Mouse (Mus musculus) heart, postnatal 10 days (tissue): ENCODE measurements around the gene Cyb561. TPM values are rescaled to one million over a fixed set of nuclear protein-coding genes. Genes with fewer than 3 reads are reported as not detected.

Source experiments
- DNase-seq, 2 experiments: peaks; one replicate each; pipeline ENCODE4 v3.0.0; 2021
- intact Hi-C: fragments of 180-260 bp; cut with DNase I; formaldehyde crosslinking; loops from one replicate; pipeline ENCODE4 v1.15.1; 2025
- total RNA-seq, 2 experiments: library from RNA; stranded (reverse); gene quantifications; 2 replicates each; pipeline ENCODE4 v1.2.3; 2021

Cyb561 gene
- total RNA-seq, 2 experiments from 2014 or later, result 8.0 to 15.4 TPM

DNA sequence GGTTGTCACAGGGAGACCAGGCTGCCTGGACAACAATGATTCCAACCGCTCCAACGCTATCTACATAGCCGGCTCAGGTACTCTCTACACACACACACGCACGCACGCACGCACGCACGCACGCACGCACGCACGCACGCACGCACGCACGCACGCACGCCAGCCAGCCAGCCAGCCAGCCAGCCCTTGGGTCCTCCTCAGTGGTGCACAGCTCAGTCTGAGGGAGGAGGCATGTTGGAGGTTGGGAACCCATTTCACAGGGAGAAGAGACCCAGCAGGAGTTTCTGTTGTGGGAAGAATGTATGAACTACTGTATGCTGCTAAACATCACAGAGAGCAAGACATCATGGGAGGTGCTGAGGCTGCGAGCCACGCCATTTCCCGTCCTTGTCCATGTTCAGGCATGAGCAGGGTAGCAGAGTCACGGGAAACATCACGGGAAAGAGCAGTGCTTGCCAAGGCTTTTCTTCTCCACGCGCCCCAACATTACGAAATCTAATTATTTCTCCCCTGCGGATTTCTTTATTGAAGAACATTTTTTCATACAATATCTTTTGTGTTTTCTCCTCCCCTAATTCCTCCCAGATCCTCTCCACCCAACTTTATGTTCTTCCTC is 2.8 kb upstream of the Cyb561 start:
- intact Hi-C loops, result no loop called here

DNA sequence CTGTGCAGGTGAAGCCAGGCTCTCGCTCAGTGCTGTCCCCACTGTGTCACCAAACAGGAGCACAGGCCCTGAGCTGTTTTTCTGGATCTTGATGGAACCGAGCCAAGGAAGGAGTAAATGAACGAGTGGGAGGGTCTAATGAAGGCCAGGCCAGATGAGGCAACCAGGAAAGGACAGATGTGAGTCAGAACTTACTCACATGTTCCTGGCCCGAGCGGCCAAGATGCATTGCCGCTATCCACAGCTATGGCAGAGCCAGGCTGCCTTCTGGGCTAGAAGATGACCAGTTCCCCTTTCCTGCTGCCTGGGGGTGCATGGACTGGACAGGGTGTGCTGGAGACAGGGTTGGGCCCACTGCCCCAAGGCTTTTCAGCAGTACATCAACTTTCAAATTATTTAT is 266 bp upstream of the Cyb561 start:
- intact Hi-C loops, result no loop called here
- peak; percentile 60 to 65 for DNase-seq

More for the DNA sequence above, 2.8 kb upstream of the Cyb561 start:
- no peak for DNase-seq

DNA sequence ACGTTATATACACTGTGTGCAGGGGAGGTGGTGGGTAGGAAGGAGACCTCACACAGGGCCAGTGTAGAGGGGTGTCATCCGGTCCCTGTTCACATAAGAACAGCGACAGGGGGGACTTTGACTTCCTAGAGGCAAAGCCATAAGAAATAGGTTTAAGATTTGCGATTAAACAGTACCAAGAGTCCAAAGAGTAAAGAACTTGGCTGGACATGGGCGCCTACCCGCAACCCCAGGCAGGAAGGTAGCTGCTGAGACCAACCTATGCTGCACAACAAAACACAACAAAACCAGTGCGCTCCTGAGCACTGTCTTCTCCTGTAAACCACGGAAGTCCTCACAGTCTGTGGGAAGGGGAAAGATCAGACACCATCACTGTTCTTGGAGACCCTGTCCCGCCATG is 1.0 kb downstream of the Cyb561 start:
- intact Hi-C loops, result no loop called here
- no peak for DNase-seq

DNA sequence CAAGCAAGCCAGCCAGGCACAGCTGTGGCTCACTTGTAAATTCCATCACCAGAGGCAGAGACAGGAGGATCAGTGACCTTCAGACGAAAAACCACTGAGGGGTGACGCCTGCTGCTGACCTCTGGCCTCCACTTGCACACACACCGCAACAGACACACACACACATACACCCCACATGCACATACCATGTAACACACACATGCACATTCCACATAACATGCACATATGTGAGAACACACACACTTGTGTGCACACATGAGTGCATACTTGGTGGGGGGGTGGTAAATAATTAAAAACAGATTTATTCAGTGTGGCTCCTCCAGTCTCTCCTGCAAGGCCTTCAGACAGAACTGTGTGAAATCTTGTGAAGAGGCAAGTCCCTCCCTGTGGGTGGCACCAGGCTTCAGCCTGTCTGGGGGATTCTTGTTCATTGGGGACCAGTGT is 1.5 kb downstream of the Cyb561 start:
- DNase-seq, result no peak
- intact Hi-C loops, result no loop called here

DNA sequence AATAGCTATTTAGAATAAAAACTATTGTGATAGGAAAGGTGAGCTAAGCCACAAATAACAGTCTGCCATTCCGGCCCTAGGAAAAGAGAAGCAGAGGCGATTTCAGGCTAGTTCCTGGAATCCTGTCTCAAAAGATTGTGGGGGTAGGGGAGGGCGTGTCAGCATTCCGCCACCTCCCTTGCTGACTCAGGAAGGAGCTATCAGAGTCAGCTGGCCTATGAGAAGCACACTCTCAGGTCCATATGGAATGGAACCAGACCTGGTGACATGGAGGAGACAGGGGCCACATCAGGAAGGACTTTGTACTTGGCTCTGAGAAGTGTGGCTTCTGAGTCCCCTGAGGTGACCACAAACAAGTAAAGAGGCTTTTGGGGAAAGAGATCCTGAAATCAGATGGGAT is 2.6 kb downstream of the Cyb561 start:
- intact Hi-C loops, result no loop called here
- DNase-seq, result no peak

DNA sequence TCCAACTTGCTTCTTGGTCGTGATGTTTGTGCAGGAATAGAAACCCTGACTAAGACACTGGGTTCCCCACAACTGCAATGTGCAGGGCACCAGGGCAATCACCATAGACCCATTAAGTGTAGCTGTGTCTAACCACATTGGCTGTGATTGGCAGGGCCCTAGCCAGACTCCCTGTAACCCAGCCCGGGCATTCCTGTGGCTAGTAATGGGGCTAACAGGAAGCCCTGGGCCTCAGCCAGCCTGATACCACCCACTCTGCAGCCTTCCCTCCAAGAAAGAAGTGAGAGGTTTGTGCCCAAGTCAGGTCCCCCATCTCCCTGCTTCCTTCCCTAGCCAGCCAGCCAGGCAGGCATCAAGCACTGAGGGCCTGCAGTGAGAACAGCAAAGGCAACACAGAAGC is 4.9 kb downstream of the Cyb561 start:
- DNase-seq, result no peak
- intact Hi-C loops, result no loop called here

DNA sequence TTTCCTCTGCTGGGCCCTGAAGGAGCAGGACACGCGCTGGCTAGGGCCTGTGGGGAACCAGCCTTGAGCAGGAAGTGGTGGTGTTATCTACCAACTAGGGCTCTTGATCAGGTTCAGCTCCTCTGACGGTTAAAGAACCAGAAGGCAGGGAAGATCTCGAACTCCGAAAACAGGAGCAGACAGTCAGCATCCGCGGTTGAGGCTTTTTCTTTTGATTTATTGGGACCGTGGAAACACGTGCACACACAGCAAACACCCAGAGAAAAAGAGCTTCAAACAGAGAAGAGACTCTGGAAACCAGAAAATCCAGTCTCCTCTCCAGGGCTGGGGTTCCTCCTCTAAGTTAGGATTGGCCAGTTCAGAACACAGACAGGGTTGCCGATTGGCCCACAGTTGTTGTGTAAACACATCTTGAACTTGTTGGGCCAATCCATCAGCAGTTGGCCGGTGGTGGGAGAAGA is 6.4 kb downstream of the Cyb561 start:
- intact Hi-C loops, result no loop called here
- DNase-seq, result no peak

DNA sequence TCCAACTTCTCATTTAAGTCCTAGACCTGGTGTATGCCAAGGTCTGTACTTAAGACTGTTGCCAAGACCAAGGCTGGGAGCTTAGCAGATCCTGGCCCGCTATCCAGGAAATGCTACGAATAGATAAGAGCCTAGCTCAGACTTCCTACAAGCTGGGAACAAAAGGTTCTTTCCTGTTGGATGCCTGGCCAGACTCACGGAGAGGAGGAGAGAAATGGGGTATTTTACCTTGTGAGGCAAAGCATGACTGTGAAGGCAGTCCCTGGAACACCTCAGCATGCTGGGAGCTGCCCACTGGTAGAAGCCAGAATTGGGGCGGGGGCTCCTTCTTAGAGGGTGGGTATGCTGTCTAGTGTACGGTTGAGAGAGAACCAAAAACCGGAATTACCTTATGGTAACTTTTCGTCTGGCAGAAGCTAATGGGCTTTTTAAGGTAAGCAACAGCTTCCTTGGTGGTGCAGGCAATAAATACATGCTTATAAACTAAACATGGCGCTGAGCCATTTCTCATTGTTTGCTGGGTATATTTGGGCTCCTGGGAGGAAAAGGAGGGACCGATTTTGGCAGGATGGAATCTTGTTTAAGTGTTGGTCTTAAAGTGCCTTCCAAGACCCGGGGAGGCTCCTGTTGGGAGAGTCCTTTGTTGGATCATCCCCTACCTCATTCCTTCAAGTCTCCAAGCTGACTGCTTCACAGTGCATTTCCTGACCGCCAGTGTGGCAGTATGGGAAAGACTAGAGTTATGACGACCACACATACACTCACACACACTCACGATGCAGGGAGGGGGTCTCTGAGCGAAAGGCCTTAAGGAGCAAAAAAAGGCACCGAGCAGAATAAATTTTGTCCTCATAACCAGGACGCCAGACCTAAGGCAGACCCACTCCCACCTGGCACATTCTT is 8.1 kb downstream of the Cyb561 start:
- DNase-seq, result peak; percentile 64
- intact Hi-C loops, result loop anchor here (2.0 to 5.0 kb wide), 2 partner anchors 22 to 132 kb away; partner anchors contain the start of gene Ace

DNA sequence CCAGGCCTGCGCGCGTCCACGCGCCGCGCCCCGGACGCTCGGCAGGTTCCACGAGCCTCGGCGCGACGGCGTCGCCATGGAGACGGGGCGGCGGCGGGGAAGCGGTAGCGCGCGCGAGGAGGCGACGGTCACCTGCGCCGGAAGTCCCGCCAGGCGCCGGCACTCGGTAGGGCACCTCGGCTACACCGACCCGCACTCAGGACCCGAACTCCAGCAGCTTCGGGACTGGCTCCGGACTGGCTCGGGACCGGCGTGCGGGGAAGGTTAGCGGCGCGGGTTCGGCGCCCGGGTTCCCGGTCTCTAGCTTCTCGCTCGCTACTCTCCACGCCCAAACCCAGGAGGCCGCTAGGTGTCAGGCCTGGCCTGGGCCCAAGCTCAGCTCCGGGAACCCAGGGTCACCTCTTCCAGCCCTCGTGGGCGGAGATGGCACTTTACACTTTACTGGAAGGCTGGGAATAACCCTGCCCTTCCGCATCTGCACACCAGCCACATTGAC is 9.0 kb downstream of the Cyb561 start:
- intact Hi-C loops, result loop anchor here (2.0 to 5.0 kb wide), 2 partner anchors 23 to 133 kb away; partner anchors contain the start of gene Ace
- peak; percentile 82 to 85 for DNase-seq

DNA sequence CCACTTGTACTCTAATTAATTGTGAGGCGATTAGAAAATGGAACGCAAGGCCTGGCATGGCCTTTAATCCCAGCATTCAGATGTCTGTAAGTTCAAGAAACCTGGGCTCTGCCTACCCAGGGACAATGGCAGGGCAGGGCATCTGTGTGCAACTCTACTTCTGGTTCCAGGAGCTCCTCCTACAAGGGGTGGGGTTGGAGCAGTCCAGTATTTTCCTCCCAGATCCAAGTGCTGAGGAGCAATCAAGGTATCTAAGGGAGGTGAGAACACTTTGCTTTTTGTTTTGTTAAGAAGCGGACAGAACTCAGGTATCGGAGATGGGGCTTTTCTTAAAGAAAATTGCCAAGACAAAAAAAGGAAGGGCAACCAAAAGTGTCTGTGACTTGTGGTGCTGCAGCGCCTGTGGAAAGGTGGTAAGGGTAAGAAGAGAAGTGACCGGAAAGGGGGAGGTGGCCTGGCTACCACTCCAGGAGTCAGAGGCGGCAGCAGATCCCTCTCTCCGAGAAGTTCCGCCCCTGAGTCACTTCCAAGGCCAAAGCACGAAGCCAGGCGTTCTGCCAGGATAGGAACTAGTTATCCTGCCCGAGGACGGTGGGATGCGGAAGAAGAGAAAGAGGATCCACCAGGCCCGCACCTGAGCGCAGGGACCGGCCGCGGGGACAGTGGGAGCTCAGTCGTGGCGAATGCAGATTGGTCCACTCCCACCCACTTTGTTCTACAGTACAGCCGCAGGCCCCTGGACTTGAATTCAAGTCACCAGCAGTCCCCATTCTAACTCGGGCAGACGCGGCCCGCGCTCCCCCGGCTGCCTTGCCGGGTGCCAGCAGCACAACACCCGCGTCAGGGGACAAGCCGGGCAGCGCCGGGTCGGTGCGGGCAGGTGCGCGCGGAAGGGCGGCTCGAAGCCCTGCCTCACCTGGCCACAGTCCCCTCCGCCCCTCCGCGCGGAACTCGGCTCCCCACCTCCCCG is 9.7 kb downstream of the Cyb561 start:
- DNase-seq, result peak; percentile 65 to 71
- intact Hi-C loops, result loop anchor here (2.0 to 5.0 kb wide), 2 partner anchors 23 to 134 kb away; partner anchors contain the start of gene Ace

DNA sequence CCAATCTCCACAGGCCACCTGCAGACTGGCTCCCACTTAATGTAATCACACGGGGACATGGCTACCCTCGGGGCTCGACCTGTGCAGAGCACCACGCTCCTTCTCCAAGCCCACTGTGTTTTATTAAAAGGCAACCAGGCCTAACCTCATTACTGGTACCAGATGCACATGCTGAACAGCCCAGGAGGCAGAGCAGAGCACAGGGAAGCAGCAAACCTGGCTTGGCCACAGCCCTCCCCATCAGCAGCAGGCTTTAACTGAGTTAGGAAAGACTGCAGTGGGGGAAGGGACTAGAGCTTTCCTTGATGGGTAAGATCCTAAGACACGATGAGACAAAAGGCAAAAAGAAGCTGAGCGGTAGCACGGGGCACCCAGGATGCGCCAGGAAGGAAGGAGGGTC is 11.2 kb downstream of the Cyb561 start:
- intact Hi-C loops, result loop anchor here (5.0 kb wide), 1 partner anchor 135 kb away; no protein-coding TSS in a partner anchor
- no peak for DNase-seq

DNA sequence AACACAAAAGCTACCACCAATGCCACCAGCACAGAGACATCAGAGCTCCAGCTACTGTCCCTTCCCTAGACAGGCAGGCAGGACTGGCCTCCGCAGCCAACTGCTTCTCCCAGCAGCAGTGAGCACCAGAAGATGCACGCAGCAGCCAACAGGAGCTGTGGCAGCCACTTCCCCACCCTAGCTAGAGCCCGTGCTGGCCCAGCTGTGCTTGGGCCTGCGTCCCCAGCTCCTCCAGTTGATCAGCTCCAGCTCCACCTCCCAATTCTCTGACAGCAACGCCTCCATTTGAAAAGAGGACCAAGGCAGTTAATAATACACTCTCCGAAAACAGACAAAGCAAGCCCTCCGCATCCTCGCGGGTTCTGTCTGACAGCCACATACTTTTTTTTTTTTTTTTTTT is 14.4 kb downstream of the Cyb561 start:
- peak in 1 of 2 experiments; percentile 30 for DNase-seq
- intact Hi-C loops, result no loop called here

DNA sequence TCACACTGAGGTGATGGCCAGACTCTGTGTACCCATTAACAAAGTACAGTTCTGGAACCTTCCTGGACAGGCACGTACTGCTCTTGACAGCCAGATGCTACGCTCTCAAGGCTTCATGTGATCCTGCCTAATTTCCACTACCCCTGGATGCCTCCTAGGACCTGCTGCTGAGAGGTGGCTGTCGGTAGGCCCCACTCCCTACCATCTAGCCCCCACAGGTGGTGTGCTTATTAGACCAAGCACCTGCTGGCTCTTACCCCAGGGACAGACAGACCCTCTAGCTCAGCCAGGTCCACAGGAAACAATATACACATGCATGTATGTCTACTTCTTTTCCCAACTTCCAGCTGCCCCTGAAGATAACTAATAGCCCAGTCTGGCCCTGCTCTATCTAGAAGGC is 16.2 kb downstream of the Cyb561 start:
- DNase-seq, result no peak
- intact Hi-C loops, result no loop called here

DNA sequence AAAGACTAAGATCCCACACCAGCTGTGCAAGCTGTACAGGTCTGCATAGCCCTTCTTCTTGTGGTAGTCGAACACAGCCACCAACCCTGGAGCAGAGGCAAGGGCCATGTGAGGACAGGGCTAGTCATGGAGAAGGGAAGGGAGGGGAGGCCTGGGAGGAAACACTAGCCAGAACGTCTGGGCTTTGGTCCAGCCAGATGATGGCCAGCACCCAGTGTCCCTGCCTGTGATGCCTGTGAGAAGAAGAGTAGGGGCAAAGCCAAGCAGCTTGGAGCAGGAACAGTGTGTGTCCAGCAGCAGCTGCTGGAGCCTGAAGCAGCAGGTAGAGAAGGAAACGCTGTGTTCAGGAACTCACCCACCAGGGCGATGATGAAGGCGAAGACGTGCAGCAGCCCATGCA is 16.9 kb downstream of the Cyb561 start:
- intact Hi-C loops, result no loop called here
- DNase-seq, result peak; percentile 88 to 90

DNA sequence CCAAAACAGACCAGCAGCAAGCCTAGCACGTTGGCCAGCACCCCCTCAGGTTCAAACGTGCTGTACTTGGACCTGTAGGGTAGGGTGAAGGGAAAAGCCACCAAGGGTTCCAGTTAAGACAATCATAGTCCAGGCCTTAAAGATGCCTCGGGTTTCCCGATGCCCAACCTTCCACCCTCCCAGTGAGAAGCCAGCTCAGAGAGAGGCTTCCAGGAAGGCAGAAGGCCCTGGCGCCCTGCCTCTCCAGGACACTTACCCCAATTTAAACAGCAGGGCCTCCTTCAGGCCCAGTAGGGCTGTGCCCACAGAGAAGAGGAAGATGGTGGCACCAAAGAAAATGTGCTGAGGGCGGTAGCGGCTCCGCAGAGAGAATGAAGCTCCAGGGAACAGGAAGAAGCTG is 17.6 kb downstream of the Cyb561 start:
- no peak for DNase-seq
- intact Hi-C loops, result no loop called here

DNA sequence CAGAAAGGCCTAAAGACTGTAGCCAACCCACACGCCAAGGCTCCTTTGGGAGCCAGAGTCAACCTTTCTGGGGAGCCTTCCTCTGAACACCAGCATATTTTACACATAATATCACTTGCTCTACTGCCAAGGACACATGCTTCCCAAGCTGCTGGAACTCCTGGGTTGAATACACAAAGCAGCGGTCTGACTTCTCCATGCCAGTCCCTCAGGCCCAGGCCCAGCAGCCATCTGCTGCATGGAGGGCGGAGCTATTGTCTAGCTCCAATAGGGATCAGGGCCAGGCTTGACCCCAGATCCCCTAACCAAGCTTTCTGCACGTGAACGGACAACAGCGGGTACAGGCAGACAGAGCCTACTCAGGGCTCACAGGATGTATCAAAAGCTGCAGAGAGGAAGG is 18.3 kb downstream of the Cyb561 start:
- DNase-seq, result peak; percentile 59 to 62
- intact Hi-C loops, result no loop called here

DNA sequence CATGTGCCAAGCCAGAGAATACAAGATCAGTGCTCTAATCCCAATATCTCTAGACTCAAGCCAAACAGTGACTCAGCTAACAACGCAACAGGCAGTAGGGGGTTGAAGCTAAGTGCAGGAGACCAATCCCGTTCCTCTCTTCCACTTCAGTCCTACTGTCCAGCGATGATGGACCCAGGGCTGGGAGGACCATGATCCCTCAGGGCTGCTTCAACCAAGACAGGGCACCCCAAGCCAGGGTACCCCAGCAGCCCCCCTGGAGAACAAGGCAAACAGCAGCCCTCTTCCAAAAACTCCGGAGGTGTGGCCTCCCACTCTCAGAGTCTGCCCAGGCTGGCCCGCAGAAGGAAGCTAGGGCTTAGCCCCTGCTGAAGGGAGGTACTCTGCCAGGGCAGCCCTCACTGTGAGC is 18.8 kb downstream of the Cyb561 start:
- DNase-seq, result peak in 1 of 2 experiments; percentile 32
- intact Hi-C loops, result no loop called here

DNA sequence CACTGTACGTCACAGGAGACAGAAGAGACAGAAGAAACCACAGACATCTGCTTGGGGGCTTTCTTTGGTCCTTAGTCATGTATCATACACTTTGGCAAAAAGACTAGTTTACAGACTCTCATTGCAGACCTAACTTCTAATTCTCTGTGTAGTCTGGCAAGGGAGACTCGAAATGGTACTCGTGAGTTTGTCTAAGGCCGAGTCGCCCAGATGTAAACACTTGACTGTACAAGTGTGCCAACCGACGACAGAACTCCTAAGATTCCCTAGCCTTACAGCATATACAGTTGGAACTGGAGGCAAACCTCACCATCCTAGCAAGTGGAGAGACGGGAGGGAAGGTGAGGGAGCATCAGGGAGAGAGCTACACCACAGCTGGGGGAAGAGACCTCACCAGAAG is 19.4 kb downstream of the Cyb561 start:
- no peak for DNase-seq
- intact Hi-C loops, result no loop called here

DNA sequence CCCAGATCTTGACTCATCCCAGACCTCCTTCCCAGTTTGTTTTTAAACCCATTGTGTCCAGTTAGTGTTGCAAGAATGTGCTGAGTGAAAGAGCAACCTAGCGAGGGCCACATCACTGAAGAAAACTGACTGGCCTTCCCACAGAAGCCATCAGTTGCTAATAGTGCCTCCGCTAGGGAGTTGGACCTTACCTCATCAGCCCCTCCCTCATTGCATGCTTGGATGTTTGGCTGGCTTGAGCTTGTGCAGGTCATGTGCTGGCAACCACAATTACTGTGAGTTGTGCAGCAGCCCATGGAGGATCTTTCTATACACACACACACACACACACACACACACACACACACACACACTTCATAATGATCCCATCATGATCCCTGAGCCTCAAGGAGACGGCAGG is 21.8 kb downstream of the Cyb561 start:
- DNase-seq, result no peak
- intact Hi-C loops, result no loop called here

DNA sequence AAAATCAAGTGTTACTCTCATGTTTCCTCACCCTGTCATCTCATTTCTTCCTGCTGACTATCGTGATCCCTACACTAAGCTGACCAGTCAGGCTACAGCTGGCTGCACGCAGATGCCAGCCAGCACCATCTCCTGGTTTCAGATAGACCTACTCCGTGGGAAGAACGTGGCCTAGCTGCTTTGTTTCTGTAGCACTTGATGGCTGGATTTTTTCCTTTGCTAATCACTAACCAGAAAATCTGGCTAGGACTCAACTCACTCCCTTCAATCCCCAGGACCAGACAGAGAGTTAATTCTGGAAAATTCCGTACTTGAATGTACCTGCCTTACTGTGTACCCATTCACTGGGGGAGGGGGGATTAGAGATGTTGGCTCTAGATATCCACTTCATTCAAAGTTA is 25.0 kb downstream of the Cyb561 start:
- DNase-seq, result no peak
- intact Hi-C loops, result no loop called here
